Mouse (Mus musculus) hindbrain, postnatal 0 days (tissue): ENCODE measurements around the gene Rbm24. TPM values are rescaled to one million over a fixed set of nuclear protein-coding genes. Genes with fewer than 3 reads are reported as not detected.

ENCODE experiments used
- ATAC-seq: fragments of 200-750 bp; cut with Nextera tagmentation; 2 replicates; pipeline ENCODE4 v1.8.0; 2017; ENCODE audit warnings: mild to moderate bottlenecking, moderate TSS enrichment, moderate library complexity
- DNase-seq: peaks from one replicate; pipeline ENCODE4 v3.0.0-alpha.2; 2015; ENCODE audit warnings: low spot score
- H3K27ac ChIP-seq: fragments of 300-500 bp; sonication (generic); 2 replicates; pipeline ENCODE4 v1.5.1; 2014; ENCODE audit warnings: mild to moderate bottlenecking
- H3K27me3 ChIP-seq: fragments of 300-500 bp; sonication (generic); 2 replicates; pipeline ENCODE4 v1.6.1; 2014; ENCODE audit warnings: low read length, mixed read lengths; ENCODE audit not compliant: insufficient read depth
- H3K36me3 ChIP-seq: fragments of 300-500 bp; sonication (generic); 2 replicates; pipeline ENCODE4 v1.6.1; 2014; ENCODE audit warnings: low read length, mixed read lengths; ENCODE audit not compliant: insufficient read depth
- H3K4me1 ChIP-seq: fragments of 300-500 bp; sonication (generic); 2 replicates; pipeline ENCODE4 v1.6.1; 2014; ENCODE audit warnings: antibody characterized with exemption, low read length, mixed read lengths; ENCODE audit not compliant: insufficient read depth
- H3K4me2 ChIP-seq: fragments of 300-500 bp; sonication (generic); 2 replicates; pipeline ENCODE4 v1.6.1; 2014; ENCODE audit warnings: low read depth, mild to moderate bottlenecking, low read length, moderate library complexity, mixed read lengths
- H3K4me3 ChIP-seq: fragments of 300-500 bp; sonication (generic); 2 replicates; pipeline ENCODE4 v1.5.1; 2014; ENCODE audit warnings: low read length
- H3K9ac ChIP-seq: fragments of 300-500 bp; sonication (generic); replicated peaks from 2 replicates; pipeline ENCODE4 v1.6.1; 2014; ENCODE audit warnings: mild to moderate bottlenecking, low read length, moderate library complexity, mixed read lengths
- H3K9me3 ChIP-seq: fragments of 300-500 bp; sonication (generic); 2 replicates; pipeline ENCODE4 v1.6.1; 2016; ENCODE audit warnings: low read length, mixed read lengths
- CTCF ChIP-seq: IDR thresholded peaks from 2 replicates; pipeline ENCODE4 v1.5.1; 2016; ENCODE audit warnings: antibody characterized with exemption, control low read depth, low read depth
- WGBS: fragments of 180-500 bp; shearing (Covaris S2); extraction: QIAGEN DNeasy Blood & Tissue Kit; methylation state at CpG from one replicate; pipeline ENCODE4 v1.1.7; 2014; 5-methylcytosine and 5-hydroxymethylcytosine counted together
- polyA plus RNA-seq: library from polyadenylated mRNA; unstranded; fragments of >200 nt; fragmentation: Nextera tagmentation; extraction: Ambion mirVana; gene quantifications from 2 replicates; pipeline ENCODE4 v1.2.1, GENCODE M21; 2015
- total RNA-seq: library from RNA; depleted of rRNA; stranded (reverse); fragments of >200 nt; gene quantifications from 2 replicates; pipeline ENCODE4 v1.2.3, GENCODE M21; 2014

Gene Rbm24
- total and polyA plus RNA-seq, 2 experiments from 2014 or later = 1.9 to 22.1 TPM

DNA sequence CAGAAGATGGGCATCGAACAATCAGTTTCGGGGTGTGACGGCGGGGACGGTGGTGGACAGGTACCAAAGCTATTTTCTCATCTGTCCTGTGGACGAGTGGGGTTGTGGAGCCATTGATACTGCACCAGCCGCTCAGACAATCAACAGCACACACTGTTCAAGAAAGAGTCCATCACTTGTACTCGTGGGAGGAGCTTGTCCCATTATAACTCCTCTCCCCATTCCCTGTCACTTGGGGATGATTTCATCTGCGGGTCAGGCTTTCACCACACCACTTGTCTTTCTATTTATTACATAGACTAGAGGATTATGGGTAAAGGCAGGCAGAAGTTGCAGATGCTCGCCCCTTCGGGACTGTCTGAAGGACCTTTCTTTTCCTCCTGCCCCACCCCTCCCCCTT, 11.6 kb downstream of the Rbm24 start:
- TF ChIP-seq CTCF = no peak
- H3K4me1 ChIP-seq = no peaks in the 10 kb centered on the region
- ATAC-seq = no peak

DNA sequence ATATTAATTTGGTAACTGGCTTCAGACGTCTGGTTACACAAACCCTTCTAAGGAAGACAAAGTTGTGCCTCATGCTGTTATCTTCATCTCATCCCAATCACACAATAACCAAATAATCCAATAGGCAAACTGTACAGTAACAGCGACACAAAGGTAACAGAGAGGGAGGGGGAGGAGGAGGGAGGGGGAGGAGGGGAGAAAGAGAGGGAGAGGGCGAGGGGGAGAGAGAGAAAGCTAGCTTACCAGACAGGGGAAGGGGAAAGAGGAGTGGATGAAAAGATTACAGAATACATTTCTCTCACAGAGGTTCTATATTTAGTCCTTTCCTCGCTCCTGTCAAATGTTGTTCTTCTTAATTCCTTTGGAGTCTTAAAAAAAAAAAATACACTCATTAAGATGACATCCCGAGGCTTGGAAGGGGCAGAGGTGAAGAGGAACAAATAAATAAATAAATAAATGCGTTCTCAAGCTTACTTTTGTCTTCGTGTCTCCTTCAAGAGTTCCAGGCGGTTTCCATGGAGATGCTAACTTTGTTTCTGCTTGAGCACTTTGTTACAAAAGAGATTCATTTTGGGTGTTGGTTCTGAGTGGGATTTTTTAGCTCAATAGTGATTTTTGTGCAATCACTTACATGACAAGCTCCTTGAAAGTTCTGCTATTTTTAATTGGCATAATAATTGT, 15.8 kb downstream of the Rbm24 start:
- H3K4me2 ChIP-seq = no peak overlapping the region; the same call in 1 of the 2 replicates
- 13% methylated on average over 8 of the region's 8 CpGs for WGBS
- H3K4me1 ChIP-seq = no peaks in the 10 kb centered on the region
- no peaks in the 10 kb centered on the region for H3K36me3 ChIP-seq
- H3K27me3 ChIP-seq = no peaks in the 10 kb centered on the region
- H3K9me3 ChIP-seq = no peaks in the 10 kb centered on the region
- no peak overlapping the region for H3K4me3 ChIP-seq
- no peak for TF ChIP-seq CTCF
- H3K9ac ChIP-seq = no peak overlapping the region
- ATAC-seq (no peak), DNase-seq (peak; percentile 56)
- H3K27ac ChIP-seq = no peak overlapping the region

More for the DNA sequence above, 11.6 kb downstream of the Rbm24 start:
- Histone ChIP-seq H3K36me3 (no peaks in the 10 kb centered on the region), H3K27me3 (no peaks in the 10 kb centered on the region), H3K9ac (no peak overlapping the region), H3K4me2 (no peak overlapping the region), H3K9me3 (no peaks in the 10 kb centered on the region), H3K4me3 (no peak overlapping the region), H3K27ac (no peak overlapping the region)
- DNase-seq = no peak
- WGBS = 91% methylated on average over 11 of the region's 11 CpGs

DNA sequence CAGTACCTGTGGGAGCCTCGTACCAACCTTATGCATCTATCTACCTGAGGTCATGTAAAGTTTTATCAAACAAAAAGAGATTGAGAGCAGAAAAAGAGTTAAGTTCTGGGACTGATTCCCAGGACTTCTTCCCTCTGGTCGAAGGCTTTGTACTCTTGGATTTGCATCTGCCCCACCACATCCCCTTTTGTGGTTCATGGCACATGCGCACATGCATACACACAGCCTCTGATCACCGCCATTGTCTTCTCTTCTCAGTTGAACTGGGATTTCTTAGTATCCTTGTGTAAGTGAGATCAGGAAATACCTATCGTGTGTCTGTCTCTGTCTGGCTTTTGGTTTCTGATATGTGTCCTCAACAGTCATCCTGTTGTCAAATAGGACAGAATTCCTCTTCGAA, 20.7 kb downstream of the Rbm24 start:
- H3K9me3 ChIP-seq = no peaks in the 10 kb centered on the region
- H3K36me3 ChIP-seq = no peaks in the 10 kb centered on the region
- H3K4me2 ChIP-seq = no peak overlapping the region
- DNase-seq (no peak), ATAC-seq (no peak)
- no peak overlapping the region for H3K27ac ChIP-seq
- no peak for TF ChIP-seq CTCF
- no peak overlapping the region for H3K4me3 ChIP-seq
- H3K27me3 ChIP-seq = no peaks in the 10 kb centered on the region
- H3K9ac ChIP-seq = no peak overlapping the region
- no peaks in the 10 kb centered on the region for H3K4me1 ChIP-seq
- 61% methylated on average over 6 of the region's 6 CpGs for WGBS

DNA sequence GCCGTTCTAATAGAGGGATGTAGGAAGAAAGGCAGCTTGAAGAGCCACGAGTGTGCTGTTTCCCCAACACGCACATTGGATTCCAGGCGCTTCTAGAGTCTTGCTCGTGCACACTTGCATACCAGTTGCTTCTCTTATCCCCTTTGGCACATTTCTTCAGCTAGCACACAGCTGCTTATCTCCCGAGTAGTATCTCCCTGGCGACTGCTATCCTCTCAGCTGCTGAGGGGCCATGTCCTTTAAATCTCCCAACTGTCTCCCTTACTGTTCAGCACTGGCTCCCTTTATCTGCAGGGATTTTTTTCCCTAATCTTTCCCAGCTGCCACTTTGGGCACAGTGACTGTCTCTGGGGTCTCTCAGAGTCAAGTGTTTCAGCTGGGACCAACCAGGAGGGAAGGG, 25.8 kb downstream of the Rbm24 start:
- Histone ChIP-seq H3K4me2 (no peak overlapping the region), H3K4me3 (no peak overlapping the region), H3K9me3 (no peaks in the 10 kb centered on the region), H3K4me1 (no peaks in the 10 kb centered on the region), H3K36me3 (no peaks in the 10 kb centered on the region), H3K27me3 (no peaks in the 10 kb centered on the region), H3K9ac (no peak overlapping the region), H3K27ac (no peak overlapping the region)
- TF ChIP-seq CTCF = no peak
- DNase-seq (no peak), ATAC-seq (no peak)
- WGBS = 55% methylated on average over 7 of the region's 7 CpGs

DNA sequence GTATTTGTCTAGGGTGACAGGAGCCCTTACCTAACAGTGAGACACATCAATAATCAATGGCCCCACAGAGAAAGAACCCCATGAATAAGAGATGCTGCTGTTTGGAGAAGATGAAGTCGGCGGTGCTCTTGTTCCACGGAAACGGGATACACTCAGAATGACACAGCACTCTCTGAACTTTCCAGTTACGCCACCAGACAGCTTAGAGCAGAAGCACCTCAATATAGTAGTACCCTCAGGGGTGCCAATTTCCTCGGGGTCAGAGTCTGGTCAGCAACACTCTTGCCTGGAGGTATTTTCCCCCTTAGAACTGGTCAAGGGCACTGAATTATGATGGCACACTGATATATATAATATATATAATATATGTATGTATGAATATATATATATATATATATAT, 27.8 kb downstream of the Rbm24 start:
- Histone ChIP-seq H3K9ac (no peak overlapping the region), H3K27ac (no peak overlapping the region), H3K4me1 (no peaks in the 10 kb centered on the region), H3K36me3 (no peaks in the 10 kb centered on the region), H3K4me3 (no peak overlapping the region), H3K9me3 (no peaks in the 10 kb centered on the region), H3K27me3 (no peaks in the 10 kb centered on the region), H3K4me2 (no peak overlapping the region)
- TF ChIP-seq CTCF = no peak
- ATAC-seq = no peak
- WGBS = 83% methylated on average over 6 of the region's 6 CpGs
- DNase-seq = no peak

DNA sequence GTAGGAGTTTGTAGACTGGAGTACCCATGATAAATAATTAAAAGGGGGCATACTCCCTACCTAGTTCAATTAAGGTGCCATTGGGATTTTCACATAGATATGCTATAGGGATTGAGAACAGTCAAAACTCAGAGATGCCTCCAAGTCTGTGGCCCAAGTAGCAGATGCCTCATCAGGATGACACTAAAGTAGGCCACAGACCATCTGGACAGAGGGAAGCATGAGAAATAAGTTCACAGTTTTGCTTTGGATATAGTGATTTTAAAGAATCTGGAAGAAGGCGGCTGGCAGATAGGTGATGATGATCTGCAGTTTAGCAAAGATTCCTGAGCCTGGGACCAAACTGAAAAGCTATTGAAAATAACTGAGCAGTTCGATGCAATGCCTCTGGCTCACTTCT, 30.0 kb downstream of the Rbm24 start:
- TF ChIP-seq CTCF = no peak
- ATAC-seq = no peak
- Histone ChIP-seq H3K27ac (no peak overlapping the region), H3K4me3 (no peak overlapping the region), H3K9me3 (no peaks in the 10 kb centered on the region), H3K36me3 (no peaks in the 10 kb centered on the region), H3K27me3 (no peaks in the 10 kb centered on the region), H3K4me1 (no peaks in the 10 kb centered on the region), H3K9ac (no peak overlapping the region), H3K4me2 (no peak overlapping the region)
- WGBS = 94% methylated on average over 2 of the region's 2 CpGs
- no peak for DNase-seq

DNA sequence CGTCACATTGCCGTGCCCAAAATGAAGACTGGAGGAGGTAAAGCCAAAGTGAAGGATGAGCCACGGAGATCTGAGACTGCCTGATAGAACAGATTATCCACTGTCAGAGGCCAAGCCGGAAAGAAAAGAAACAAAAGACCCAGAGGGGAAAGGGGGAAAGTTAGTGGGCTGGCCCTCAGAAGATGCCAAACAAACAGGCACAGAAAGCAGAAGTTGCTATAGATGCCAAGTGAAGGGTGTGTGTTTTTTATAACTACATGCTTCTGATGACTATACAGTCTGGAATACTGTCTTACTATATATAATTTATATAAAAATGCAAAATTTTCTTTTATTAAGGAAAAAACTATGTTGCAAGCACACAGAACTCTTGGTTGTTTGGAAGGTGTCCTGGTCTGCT, 31.7 kb downstream of the Rbm24 start:
- H3K27ac ChIP-seq = no peak overlapping the region

More for the DNA sequence above, 31.7 kb downstream of the Rbm24 start:
- Histone ChIP-seq H3K9ac (no peak overlapping the region), H3K36me3 (no peaks in the 10 kb centered on the region), H3K27me3 (no peaks in the 10 kb centered on the region), H3K9me3 (no peaks in the 10 kb centered on the region), H3K4me1 (no peaks in the 10 kb centered on the region), H3K4me2 (no peak overlapping the region), H3K4me3 (no peak overlapping the region)
- WGBS = 61% methylated on average over 4 of the region's 4 CpGs
- TF ChIP-seq CTCF = no peak
- DNase-seq (no peak), ATAC-seq (no peak)
